Mouse (Mus musculus) neural tube, embryonic 14.5 days (tissue): Measurements from ENCODE around the gene Ap3b2. TPM values are rescaled to one million over a fixed set of nuclear protein-coding genes. Genes with fewer than 3 reads are reported as not detected.

Experiments used
- ATAC-seq: fragments of 200-750 bp; cut with Nextera tagmentation; 2 replicates; pipeline ENCODE4 v1.8.0; 2017; ENCODE audit warnings: low read depth, mild to moderate bottlenecking, moderate TSS enrichment, moderate library complexity
- H3K27ac ChIP-seq: fragments of 300-500 bp; sonication (generic); 2 replicates; pipeline ENCODE4 v1.5.1; 2014; ENCODE audit warnings: low read depth, mild to moderate bottlenecking, control low read depth, low read length, moderate library complexity, mixed read lengths
- H3K27me3 ChIP-seq: fragments of 300-500 bp; sonication (generic); 2 replicates; pipeline ENCODE4 v1.6.1; 2014; ENCODE audit warnings: low read length; ENCODE audit not compliant: control insufficient read depth, insufficient read depth
- H3K36me3 ChIP-seq: fragments of 300-500 bp; sonication (generic); 2 replicates; pipeline ENCODE4 v1.6.1; 2014; ENCODE audit warnings: low read length, mixed read lengths; ENCODE audit not compliant: control insufficient read depth, insufficient read depth
- H3K4me1 ChIP-seq: fragments of 300-500 bp; sonication (generic); 2 replicates; pipeline ENCODE4 v1.6.1; 2014; ENCODE audit warnings: low read length; ENCODE audit not compliant: control insufficient read depth, insufficient read depth
- H3K4me2 ChIP-seq: fragments of 300-500 bp; sonication (generic); 2 replicates; pipeline ENCODE4 v1.6.1; 2014; ENCODE audit warnings: mild to moderate bottlenecking, low read depth, low read length, control low read depth
- H3K4me3 ChIP-seq: fragments of 300-500 bp; sonication (generic); 2 replicates; pipeline ENCODE4 v1.5.1; 2014; ENCODE audit warnings: low read depth, low read length, control low read depth, mixed read lengths
- H3K9ac ChIP-seq: fragments of 300-500 bp; sonication (generic); replicated peaks from 2 replicates; pipeline ENCODE4 v1.6.1; 2014; ENCODE audit warnings: low read depth, mild to moderate bottlenecking, control low read depth, low read length, mixed read lengths
- H3K9me3 ChIP-seq: fragments of 300-500 bp; sonication (generic); 2 replicates; pipeline ENCODE4 v1.6.1; 2016; ENCODE audit warnings: low read length; ENCODE audit not compliant: control insufficient read depth
- WGBS: fragments of 180-500 bp; shearing (Covaris S2); extraction: QIAGEN DNeasy Blood & Tissue Kit; methylation state at CpG from one replicate; pipeline ENCODE4 v1.1.7; 2014; 5-methylcytosine and 5-hydroxymethylcytosine counted together
- polyA plus RNA-seq: library from polyadenylated mRNA; unstranded; fragments of >200 nt; fragmentation: Nextera tagmentation; extraction: Ambion mirVana; gene quantifications from 2 replicates; pipeline ENCODE4 v1.2.1, GENCODE M21; 2014

The Ap3b2 gene
- polyA plus RNA-seq, 1 experiment from 2014 or later = 136 TPM

- no peaks in the 10 kb centered on the region for H3K9me3 ChIP-seq
- no peaks in the 10 kb centered on the region for H3K36me3 ChIP-seq
- H3K4me1 ChIP-seq = peaks cover 7% of the 10 kb centered on the region
- peak overlapping the region; percentile 54 for H3K4me3 ChIP-seq
- peak overlapping the region; percentile 63 for H3K9ac ChIP-seq
- ATAC-seq = peak; percentile 11; the same call in 1 of the 2 replicates
- H3K27me3 ChIP-seq = no peaks in the 10 kb centered on the region
- H3K4me2 ChIP-seq = peak overlapping the region; percentile 79
- H3K27ac ChIP-seq = peak overlapping the region; percentile 89
- WGBS = 13% methylated on average over 13 of the region's 13 CpGs
Measured at GRCm38 (mm10) chr7:81523663-81524017, 29.9 kb upstream of the Ap3b2 start.

GRCm38 (mm10) chr7:81523008-81523662, 29.4 kb upstream of the Ap3b2 start:
- WGBS = under 1% methylated on average over 31 of the region's 31 CpGs
- H3K4me2 ChIP-seq = peak overlapping the region; percentile 79
- ATAC-seq = peak; percentile 98
- peaks cover 7% of the 10 kb centered on the region for H3K4me1 ChIP-seq
- H3K36me3 ChIP-seq = no peaks in the 10 kb centered on the region
- peak overlapping the region; percentile 54 for H3K4me3 ChIP-seq
- H3K27me3 ChIP-seq = no peaks in the 10 kb centered on the region
- peak overlapping the region; percentile 63 for H3K9ac ChIP-seq
- H3K27ac ChIP-seq = peak overlapping the region; percentile 89
- no peaks in the 10 kb centered on the region for H3K9me3 ChIP-seq

GRCm38 (mm10) chr7:81516154-81517030, 22.7 kb upstream of the Ap3b2 start:
- no peak for ATAC-seq
- no peak overlapping the region for H3K9ac ChIP-seq
- H3K4me2 ChIP-seq = no peak overlapping the region
- 72% methylated on average over 6 of the region's 6 CpGs for WGBS
- H3K9me3 ChIP-seq = no peaks in the 10 kb centered on the region
- H3K27me3 ChIP-seq = no peaks in the 10 kb centered on the region
- H3K36me3 ChIP-seq = no peaks in the 10 kb centered on the region
- no peak overlapping the region for H3K4me3 ChIP-seq
- no peaks in the 10 kb centered on the region for H3K4me1 ChIP-seq
- no peak overlapping the region for H3K27ac ChIP-seq

- no peaks in the 10 kb centered on the region for H3K9me3 ChIP-seq
- no peaks in the 10 kb centered on the region for H3K4me1 ChIP-seq
- H3K4me2 ChIP-seq = no peak overlapping the region
- H3K36me3 ChIP-seq = no peaks in the 10 kb centered on the region
- H3K9ac ChIP-seq = no peak overlapping the region
- WGBS = 63% methylated on average over 13 of the region's 13 CpGs
- ATAC-seq = no peak
- H3K27me3 ChIP-seq = no peaks in the 10 kb centered on the region
- no peak overlapping the region for H3K4me3 ChIP-seq
- H3K27ac ChIP-seq = no peak overlapping the region
Measured at GRCm38 (mm10) chr7:81514906-81515590, 21.3 kb upstream of the Ap3b2 start.

- ATAC-seq = no peak
- H3K27ac ChIP-seq = no peak overlapping the region
- no peaks in the 10 kb centered on the region for H3K36me3 ChIP-seq
- H3K4me2 ChIP-seq = no peak overlapping the region
- no peaks in the 10 kb centered on the region for H3K4me1 ChIP-seq
- no peak overlapping the region for H3K4me3 ChIP-seq
- H3K27me3 ChIP-seq = no peaks in the 10 kb centered on the region
- H3K9ac ChIP-seq = no peak overlapping the region
- H3K9me3 ChIP-seq = no peaks in the 10 kb centered on the region
- WGBS = 87% methylated on average over 2 of the region's 2 CpGs
Measured at GRCm38 (mm10) chr7:81501050-81501449, 7.3 kb upstream of the Ap3b2 start.

GRCm38 (mm10) chr7:81498181-81498580, 4.5 kb upstream of the Ap3b2 start, which contains the start of gene BC048679:
TSS of gene BC048679 (minus strand) at chr7:81498281.
- no peak within 1 kb of the TSS for H3K27ac ChIP-seq
- peaks cover 2% of the 10 kb centered on the region; the same call in 1 of the 2 replicates for H3K27me3 ChIP-seq
- ATAC-seq = no peak
- no peak within 1 kb of the TSS for H3K4me3 ChIP-seq
- 70% methylated on average over 7 of the region's 7 CpGs for WGBS
- no peaks in the 10 kb centered on the region for H3K9me3 ChIP-seq
- H3K36me3 ChIP-seq = no peaks in the 10 kb centered on the region
- H3K4me2 ChIP-seq = no peak within 1 kb of the TSS
- H3K4me1 ChIP-seq = no peaks in the 10 kb centered on the region
- H3K9ac ChIP-seq = no peak within 1 kb of the TSS

- H3K4me3 ChIP-seq = no peak overlapping the region
- H3K4me2 ChIP-seq = no peak overlapping the region
- peaks cover 6% of the 10 kb centered on the region for H3K4me1 ChIP-seq
- H3K27me3 ChIP-seq = peaks cover 2% of the 10 kb centered on the region; the same call in 1 of the 2 replicates
- ATAC-seq = no peak
- H3K9ac ChIP-seq = no peak overlapping the region
- WGBS = 12% methylated on average over 6 of the region's 6 CpGs
- no peaks in the 10 kb centered on the region for H3K36me3 ChIP-seq
- H3K27ac ChIP-seq = no peak overlapping the region
- H3K9me3 ChIP-seq = no peaks in the 10 kb centered on the region
Measured at GRCm38 (mm10) chr7:81497171-81497570, 3.4 kb upstream of the Ap3b2 start.

- Histone ChIP-seq H3K27me3 (peaks cover 2% of the 10 kb centered on the region; the same call in 1 of the 2 replicates), H3K4me1 (peaks cover 13% of the 10 kb centered on the region), H3K9ac (peak overlapping the region; percentile 87), H3K27ac (peak overlapping the region; percentile 97), H3K36me3 (no peaks in the 10 kb centered on the region), H3K4me3 (peak overlapping the region; percentile 86), H3K9me3 (no peaks in the 10 kb centered on the region), H3K4me2 (peak overlapping the region; percentile 54)
- WGBS = 27% methylated on average over 9 of the region's 9 CpGs
- ATAC-seq = no peak
Measured at GRCm38 (mm10) chr7:81492628-81493027, 1.1 kb downstream of the Ap3b2 start.
